Mouse (Mus musculus): Measurements from ENCODE around the gene Clptm1. TPM values are rescaled to one million over a fixed set of nuclear protein-coding genes. Genes with fewer than 3 reads are reported as not detected.

Clptm1 gene
- polyA plus RNA-seq, 1 experiment from 2014 or later, result 70.6 TPM

DNA sequence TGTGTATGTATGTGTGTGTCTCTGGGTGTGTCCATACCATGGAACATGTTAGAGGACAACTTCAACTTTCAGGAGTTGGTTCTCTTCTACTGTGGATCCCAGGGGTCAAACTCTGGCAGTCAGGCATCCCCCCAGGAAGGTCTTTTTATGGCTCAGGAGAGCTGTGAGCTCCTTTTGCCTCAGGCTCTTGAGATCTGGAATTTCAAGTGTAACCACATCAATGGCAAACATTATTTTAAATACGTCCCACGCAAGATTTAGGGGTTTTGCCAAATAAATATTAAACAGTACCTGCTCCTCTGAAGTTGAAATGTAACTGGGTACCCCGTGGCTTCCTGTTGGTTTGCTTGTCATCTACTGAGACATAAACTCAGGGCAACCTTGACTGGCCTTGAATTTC lies 18.1 kb upstream of the Clptm1 start:
- Histone ChIP-seq H3K4me1 (replicated peaks; ENCODE audit: control insufficient read depth, insufficient read depth, low read length) (no peaks in the 10 kb centered on the region), H3K9me3 (ENCODE audit: control insufficient read depth) (no peaks in the 10 kb centered on the region), H3K4me2 (replicated peaks; ENCODE audit: low read depth) (no peak overlapping the region), H3K27ac (ENCODE audit: low read depth, low read length) (no peak overlapping the region), H3K36me3 (ENCODE audit: control insufficient read depth, insufficient read depth) (no peaks in the 10 kb centered on the region), H3K4me3 (ENCODE audit: low read depth, low read length) (no peak overlapping the region), H3K27me3 (replicated peaks; ENCODE audit: control insufficient read depth, insufficient read depth, low read length) (no peaks in the 10 kb centered on the region), H3K9ac (ENCODE audit: low read depth, low read length) (no peak overlapping the region)
- ATAC-seq, result no peak
- no peak for TF ChIP-seq CTCF (IDR thresholded peaks at IDR 0.05; ENCODE audit: low read depth)
- WGBS, result 61% methylated on average over 3 of the region's 3 CpGs

DNA sequence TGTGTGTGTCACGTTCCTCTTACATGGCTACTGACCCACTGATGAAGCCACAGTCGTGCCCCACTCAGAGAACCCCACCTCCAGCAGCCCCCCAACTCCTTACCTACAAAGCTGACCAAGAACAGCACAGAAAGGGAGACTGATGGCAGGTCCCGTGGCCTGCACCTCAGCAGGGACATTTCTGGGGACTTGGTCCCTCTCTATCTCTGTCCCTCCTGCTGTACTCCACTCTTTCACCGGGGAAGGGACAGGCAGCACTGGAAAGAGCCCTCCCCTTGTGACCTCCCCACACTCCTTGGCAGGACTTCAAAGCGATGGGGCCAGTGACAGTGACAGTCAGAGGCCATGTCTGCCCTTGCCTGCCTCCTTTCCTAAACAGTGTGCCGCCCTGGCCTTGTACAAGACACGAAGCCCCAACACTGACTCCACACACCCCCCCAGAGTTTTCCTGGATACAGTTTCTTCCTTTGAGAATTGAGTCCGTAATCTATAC lies 16.4 kb upstream of the Clptm1 start, which contains the start of the genes Gm44805 and Apoc4:
Gm44805 (minus strand) TSS at position 222 of the 493 bp plus-strand sequence.
Apoc4 (minus strand) TSS at position 278 of the 493 bp plus-strand sequence.
- Histone ChIP-seq H3K9me3 (ENCODE audit: control insufficient read depth) (no peaks in the 10 kb centered on the region), H3K4me1 (replicated peaks; ENCODE audit: control insufficient read depth, insufficient read depth, low read length) (peaks cover 3% of the 10 kb centered on the region; the same call in 1 of the 2 replicates), H3K9ac (ENCODE audit: low read depth, low read length) (0 out of 2 replicates have a peak within 1 kb of the TSS, but pooled peaks have one; percentile 26), H3K4me3 (ENCODE audit: low read depth, low read length) (no peak within 1 kb of the TSS), H3K4me2 (replicated peaks; ENCODE audit: low read depth) (no peak within 1 kb of the TSS), H3K27me3 (replicated peaks; ENCODE audit: control insufficient read depth, insufficient read depth, low read length) (no peaks in the 10 kb centered on the region), H3K36me3 (ENCODE audit: control insufficient read depth, insufficient read depth) (no peaks in the 10 kb centered on the region), H3K27ac (ENCODE audit: low read depth, low read length) (peak within 1 kb of the TSS; percentile 68)
- 55% methylated on average over 8 of the region's 8 CpGs for WGBS
- TF ChIP-seq CTCF (IDR thresholded peaks at IDR 0.05; ENCODE audit: low read depth), result no peak
- no peak for ATAC-seq

DNA sequence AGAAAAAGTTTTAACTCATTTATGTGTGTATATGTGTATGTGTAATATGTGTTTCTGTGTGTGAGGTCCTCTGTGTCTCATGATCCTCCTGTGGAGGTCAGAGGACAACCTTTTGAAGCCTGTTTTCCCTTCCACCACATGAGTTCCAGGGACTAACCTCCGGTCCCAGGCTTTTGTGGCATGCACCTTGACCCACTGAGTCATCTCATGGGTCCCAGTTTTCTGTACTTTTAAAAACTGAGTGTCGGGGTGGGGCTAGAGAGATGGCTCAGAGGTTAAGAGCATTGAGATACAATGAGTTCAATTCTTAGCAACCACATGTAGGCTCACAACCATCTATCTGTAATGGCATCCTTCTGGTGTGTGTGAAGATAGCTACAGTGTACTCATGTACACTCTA lies 15.9 kb upstream of the Clptm1 start:
- peaks cover 3% of the 10 kb centered on the region; the same call in 1 of the 2 replicates for H3K4me1 ChIP-seq (replicated peaks; ENCODE audit: control insufficient read depth, insufficient read depth, low read length)
- WGBS, result 30% methylated on average over 2 of the region's 2 CpGs
- H3K9me3 ChIP-seq (ENCODE audit: control insufficient read depth), result no peaks in the 10 kb centered on the region
- no peak for TF ChIP-seq CTCF (IDR thresholded peaks at IDR 0.05; ENCODE audit: low read depth)
- no peak overlapping the region for H3K4me3 ChIP-seq (ENCODE audit: low read depth, low read length)
- H3K27ac ChIP-seq (ENCODE audit: low read depth, low read length), result peak overlapping the region; percentile 68
- H3K27me3 ChIP-seq (replicated peaks; ENCODE audit: control insufficient read depth, insufficient read depth, low read length), result no peaks in the 10 kb centered on the region
- H3K9ac ChIP-seq (ENCODE audit: low read depth, low read length), result no peak overlapping the region
- peak; percentile 42; the same call in 1 of the 2 replicates for ATAC-seq
- no peak overlapping the region for H3K4me2 ChIP-seq (replicated peaks; ENCODE audit: low read depth)
- no peaks in the 10 kb centered on the region for H3K36me3 ChIP-seq (ENCODE audit: control insufficient read depth, insufficient read depth)

DNA sequence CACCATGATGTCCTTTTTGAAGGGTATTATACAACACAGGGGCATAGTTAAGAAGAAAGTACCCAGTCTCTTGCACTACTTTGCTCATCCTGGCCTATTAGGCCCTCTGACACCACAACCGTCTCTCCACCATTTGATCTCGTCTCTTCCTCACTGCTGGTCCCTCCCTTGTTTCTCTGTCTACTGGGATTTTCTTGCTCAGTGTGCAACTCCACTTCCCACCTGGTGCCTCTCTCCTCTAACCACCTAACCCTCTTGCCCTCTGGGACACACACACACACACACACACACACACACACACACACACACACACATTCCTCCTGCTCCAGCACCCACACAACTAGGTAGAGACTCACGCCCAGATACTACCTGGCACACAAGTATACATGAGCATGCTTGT lies 14.1 kb upstream of the Clptm1 start:
- ATAC-seq, result no peak
- no peak overlapping the region for H3K27ac ChIP-seq (ENCODE audit: low read depth, low read length)
- H3K4me2 ChIP-seq (replicated peaks; ENCODE audit: low read depth), result no peak overlapping the region
- peaks cover 3% of the 10 kb centered on the region; the same call in 1 of the 2 replicates for H3K4me1 ChIP-seq (replicated peaks; ENCODE audit: control insufficient read depth, insufficient read depth, low read length)
- H3K4me3 ChIP-seq (ENCODE audit: low read depth, low read length), result no peak overlapping the region
- no peaks in the 10 kb centered on the region for H3K36me3 ChIP-seq (ENCODE audit: control insufficient read depth, insufficient read depth)
- no peaks in the 10 kb centered on the region for H3K9me3 ChIP-seq (ENCODE audit: control insufficient read depth)
- no peaks in the 10 kb centered on the region for H3K27me3 ChIP-seq (replicated peaks; ENCODE audit: control insufficient read depth, insufficient read depth, low read length)
- H3K9ac ChIP-seq (ENCODE audit: low read depth, low read length), result no peak overlapping the region
- 85% methylated on average over 3 of the region's 3 CpGs for WGBS
- no peak for TF ChIP-seq CTCF (IDR thresholded peaks at IDR 0.05; ENCODE audit: low read depth)

DNA sequence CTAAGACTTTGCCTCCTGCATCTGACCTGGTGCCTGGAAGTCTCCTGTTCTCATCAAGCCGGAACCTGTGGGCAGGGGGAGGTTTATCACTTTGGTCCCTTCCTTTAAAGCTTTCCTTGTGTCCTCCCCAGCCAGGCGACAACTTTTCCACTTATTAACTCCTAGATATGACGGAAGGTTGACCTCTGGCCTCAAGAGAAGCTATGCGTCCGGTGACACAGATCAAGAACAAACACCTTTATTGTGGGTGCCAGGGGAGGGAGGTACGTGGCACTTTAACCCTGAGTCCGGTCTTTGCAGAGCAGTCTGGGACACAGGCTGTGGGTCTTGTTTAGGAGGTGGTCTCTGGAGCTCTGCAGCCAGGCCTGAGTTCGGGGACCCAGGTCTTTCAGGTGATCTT lies 13.0 kb upstream of the Clptm1 start, which contains the start of gene Apoc2:
Apoc2 (minus strand) TSS at position 70 of the 400 bp plus-strand sequence.
- no peak for TF ChIP-seq CTCF (IDR thresholded peaks at IDR 0.05; ENCODE audit: low read depth)
- WGBS, result 33% methylated on average over 8 of the region's 8 CpGs
- H3K4me2 ChIP-seq (replicated peaks; ENCODE audit: low read depth), result peak within 1 kb of the TSS; percentile 47; the same call in 1 of the 2 replicates
- peak within 1 kb of the TSS; percentile 11; the same call in 1 of the 2 replicates for H3K9ac ChIP-seq (ENCODE audit: low read depth, low read length)
- peak within 1 kb of the TSS; percentile 76 for H3K27ac ChIP-seq (ENCODE audit: low read depth, low read length)
- no peak within 1 kb of the TSS for H3K4me3 ChIP-seq (ENCODE audit: low read depth, low read length)
- H3K36me3 ChIP-seq (ENCODE audit: control insufficient read depth, insufficient read depth), result no peaks in the 10 kb centered on the region
- H3K9me3 ChIP-seq (ENCODE audit: control insufficient read depth), result no peaks in the 10 kb centered on the region
- H3K4me1 ChIP-seq (replicated peaks; ENCODE audit: control insufficient read depth, insufficient read depth, low read length), result peaks cover 3% of the 10 kb centered on the region; the same call in 1 of the 2 replicates
- ATAC-seq, result peak; percentile 61
- H3K27me3 ChIP-seq (replicated peaks; ENCODE audit: control insufficient read depth, insufficient read depth, low read length), result no peaks in the 10 kb centered on the region

DNA sequence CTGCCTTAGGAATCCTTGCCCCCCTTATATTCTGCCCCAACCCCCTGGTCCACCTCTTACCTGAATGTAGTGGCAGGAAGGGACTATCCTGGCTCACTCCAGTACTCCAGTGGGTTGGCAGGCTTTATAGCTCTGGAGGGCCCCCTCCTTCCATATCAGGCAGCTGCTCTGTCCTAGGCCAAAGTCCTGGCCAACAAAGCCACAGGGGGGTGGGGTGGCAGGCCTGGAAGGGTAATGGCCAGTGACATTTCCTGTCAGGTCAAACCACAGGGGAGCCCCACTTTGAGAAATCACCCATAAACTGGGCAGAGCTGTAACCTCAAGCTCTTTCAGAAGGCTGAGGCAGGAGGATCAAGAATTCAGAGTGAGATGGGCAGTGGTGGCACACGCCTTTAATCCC lies 11.8 kb upstream of the Clptm1 start:
- Histone ChIP-seq H3K4me1 (replicated peaks; ENCODE audit: control insufficient read depth, insufficient read depth, low read length) (peaks cover 3% of the 10 kb centered on the region; the same call in 1 of the 2 replicates), H3K9me3 (ENCODE audit: control insufficient read depth) (no peaks in the 10 kb centered on the region), H3K4me2 (replicated peaks; ENCODE audit: low read depth) (peak overlapping the region; percentile 47), H3K9ac (ENCODE audit: low read depth, low read length) (peak overlapping the region; percentile 48), H3K27me3 (replicated peaks; ENCODE audit: control insufficient read depth, insufficient read depth, low read length) (no peaks in the 10 kb centered on the region), H3K4me3 (ENCODE audit: low read depth, low read length) (peak overlapping the region; percentile 38), H3K27ac (ENCODE audit: low read depth, low read length) (peak overlapping the region; percentile 76), H3K36me3 (ENCODE audit: control insufficient read depth, insufficient read depth) (no peaks in the 10 kb centered on the region)
- 62% methylated on average over 1 of the region's 1 CpGs for WGBS
- ATAC-seq, result peak; percentile 73
- TF ChIP-seq CTCF (IDR thresholded peaks at IDR 0.05; ENCODE audit: low read depth), result no peak

All from intestine, postnatal 0 days (tissue).